Comparison of ENCODE assay signal across 17 mouse cellular contexts in genomic region chr5:136584676-136585285, GRCm38 (mm10). TPM values are rescaled to one million over a fixed set of nuclear protein-coding genes. Genes with fewer than 3 reads are reported as not detected.
DNase-seq lines count a peak whose midpoint lies in the region; ATAC-seq lines count a peak whose summit lies in the region.
"Had no signal": no experiment of that assay in that cellular context is flagged by ENCODE, and none has a peak within 500 bp of the region (broad histone marks: within the 10 kb centered on the region; RNA-seq: fewer than 3 reads in every experiment).

No protein-coding gene starts in this region.

- DNase-seq in midbrain, embryonic 11.5 days (ENCODE audit: low spot score, missing footprints) = peak; percentile 72
- DNase-seq in heart, postnatal 36 days = no peak
- DNase-seq: cerebellum, adult 11 months; right cerebral cortex, postnatal 14 days; thymus, postnatal 4 days had no signal

- intact Hi-C loops in heart, postnatal 36 days (cut with DNase I) = no loop called here

- peaks cover 2% of the 10 kb centered on the region; the same call in 1 of the 2 replicates for H3K9me3 ChIP-seq in midbrain, embryonic 11.5 days (ENCODE audit: control insufficient read depth, low read length)
- no peaks in the 10 kb centered on the region for H3K9me3 ChIP-seq in midbrain, embryonic 13.5 days
- no peaks in the 10 kb centered on the region for H3K9me3 ChIP-seq in intestine, embryonic 16.5 days (ENCODE audit: control insufficient read depth, low read length)
- no peaks in the 10 kb centered on the region; the same call in 1 of the 2 replicates for H3K9me3 ChIP-seq in kidney, embryonic 16.5 days (ENCODE audit: low read length)
- no peaks in the 10 kb centered on the region; the same call in 1 of the 2 replicates for H3K9me3 ChIP-seq in forebrain, embryonic 16.5 days (ENCODE audit: control insufficient read depth, low read length)
- 0 out of 2 replicates have a peak, but pooled peaks cover 3% of the 10 kb centered on the region for H3K9me3 ChIP-seq in midbrain, embryonic 16.5 days (replicated peaks; ENCODE audit: control insufficient read depth, low read length, poor library complexity, severe bottlenecking)
- H3K9me3 ChIP-seq: embryonic facial prominence, embryonic 13.5 days; limb, embryonic 10.5 days; liver, embryonic 12.5 days had no signal

- no peaks in the 10 kb centered on the region for H3K36me3 ChIP-seq in midbrain, embryonic 11.5 days (ENCODE audit: control insufficient read depth, insufficient read depth, low read length)
- no peaks in the 10 kb centered on the region for H3K36me3 ChIP-seq in midbrain, embryonic 13.5 days
- no peaks in the 10 kb centered on the region for H3K36me3 ChIP-seq in intestine, embryonic 16.5 days (ENCODE audit: control insufficient read depth, insufficient read depth, low read length)
- H3K36me3 ChIP-seq in kidney, embryonic 16.5 days (ENCODE audit: insufficient read depth, low read length) = no peaks in the 10 kb centered on the region
- no peaks in the 10 kb centered on the region for H3K36me3 ChIP-seq in forebrain, embryonic 16.5 days (ENCODE audit: control insufficient read depth, insufficient read depth)
- H3K36me3 ChIP-seq in midbrain, embryonic 16.5 days (ENCODE audit: control insufficient read depth, insufficient read depth, low read length) = no peaks in the 10 kb centered on the region
- H3K36me3 ChIP-seq: embryonic facial prominence, embryonic 13.5 days; heart, embryonic 13.5 days; hindbrain, embryonic 10.5 days; limb, embryonic 10.5 days; liver, embryonic 12.5 days had no signal

- H3K27ac ChIP-seq in midbrain, embryonic 11.5 days (ENCODE audit: low read depth, low read length) = no peak overlapping the region
- no peak overlapping the region for H3K27ac ChIP-seq in midbrain, embryonic 13.5 days
- no peak overlapping the region for H3K27ac ChIP-seq in intestine, embryonic 16.5 days (ENCODE audit: low read length)
- peak overlapping the region; percentile 66 for H3K27ac ChIP-seq in kidney, embryonic 16.5 days (ENCODE audit: low read length)
- no peak overlapping the region for H3K27ac ChIP-seq in forebrain, embryonic 16.5 days (ENCODE audit: low read length)
- no peak overlapping the region for H3K27ac ChIP-seq in midbrain, embryonic 16.5 days (ENCODE audit: low read length)
- H3K27ac ChIP-seq: embryonic facial prominence, embryonic 13.5 days; heart, embryonic 13.5 days; hindbrain, embryonic 10.5 days; layer of hippocampus, adult 2 months; limb, embryonic 10.5 days; liver, embryonic 12.5 days had no signal

- no peak overlapping the region for H3K4me3 ChIP-seq in midbrain, embryonic 11.5 days (ENCODE audit: low read depth, low read length)
- H3K4me3 ChIP-seq in midbrain, embryonic 13.5 days (replicated peaks) = no peak overlapping the region
- H3K4me3 ChIP-seq in intestine, embryonic 16.5 days (ENCODE audit: low read length) = no peak overlapping the region
- H3K4me3 ChIP-seq in kidney, embryonic 16.5 days (ENCODE audit: low read length) = no peak overlapping the region
- H3K4me3 ChIP-seq in forebrain, embryonic 16.5 days (replicated peaks; ENCODE audit: low read length) = no peak overlapping the region
- no peak overlapping the region for H3K4me3 ChIP-seq in midbrain, embryonic 16.5 days (ENCODE audit: low read depth, low read length)
- H3K4me3 ChIP-seq: embryonic facial prominence, embryonic 13.5 days; heart, embryonic 13.5 days; hindbrain, embryonic 10.5 days; layer of hippocampus, adult 2 months; limb, embryonic 10.5 days; liver, embryonic 12.5 days had no signal

- 62% methylated on average over 4 of the region's 4 CpGs for WGBS in midbrain, embryonic 11.5 days
- 69% methylated on average over 4 of the region's 4 CpGs for WGBS in midbrain, embryonic 13.5 days
- WGBS in intestine, embryonic 16.5 days = 28% methylated on average over 4 of the region's 4 CpGs
- 13% methylated on average over 4 of the region's 4 CpGs for WGBS in kidney, embryonic 16.5 days
- WGBS in forebrain, embryonic 16.5 days = 77% methylated on average over 4 of the region's 4 CpGs
- WGBS in midbrain, embryonic 16.5 days = 64% methylated on average over 4 of the region's 4 CpGs

- H3K27me3 ChIP-seq in midbrain, embryonic 11.5 days (ENCODE audit: control insufficient read depth, insufficient read depth, low read length) = peaks cover 16% of the 10 kb centered on the region
- H3K27me3 ChIP-seq in midbrain, embryonic 13.5 days = peaks cover 29% of the 10 kb centered on the region
- no peaks in the 10 kb centered on the region for H3K27me3 ChIP-seq in intestine, embryonic 16.5 days (replicated peaks; ENCODE audit: control insufficient read depth, insufficient read depth, low read length)
- 0 out of 2 replicates have a peak, but pooled peaks cover 3% of the 10 kb centered on the region for H3K27me3 ChIP-seq in kidney, embryonic 16.5 days (ENCODE audit: insufficient read depth, low read length)
- peaks cover 14% of the 10 kb centered on the region; the same call in 1 of the 2 replicates for H3K27me3 ChIP-seq in forebrain, embryonic 16.5 days (replicated peaks; ENCODE audit: control insufficient read depth, insufficient read depth, low read length)
- peaks cover 14% of the 10 kb centered on the region for H3K27me3 ChIP-seq in midbrain, embryonic 16.5 days (ENCODE audit: control insufficient read depth, insufficient read depth, low read depth, low read length)

- ATAC-seq in midbrain, embryonic 11.5 days (ENCODE audit: low FRiP score) = no peak
- ATAC-seq in midbrain, embryonic 13.5 days = no peak
- ATAC-seq in intestine, embryonic 16.5 days = peak; percentile 86
- peak; percentile 80 for ATAC-seq in kidney, embryonic 16.5 days (ENCODE audit: low FRiP score, low TSS enrichment)
- ATAC-seq in forebrain, embryonic 16.5 days = no peak
- no peak for ATAC-seq in midbrain, embryonic 16.5 days
- no peak for ATAC-seq in CD4-positive, CD25-positive, alpha-beta regulatory T cell, adult 4 months
- ATAC-seq: liver, embryonic 12.5 days had no signal

- no peak overlapping the region for H3K9ac ChIP-seq in midbrain, embryonic 11.5 days (ENCODE audit: low read length)
- H3K9ac ChIP-seq in midbrain, embryonic 13.5 days (replicated peaks) = no peak overlapping the region
- no peak overlapping the region for H3K9ac ChIP-seq in intestine, embryonic 16.5 days (ENCODE audit: low read depth, low read length)
- H3K9ac ChIP-seq in kidney, embryonic 16.5 days (replicated peaks; ENCODE audit: low read length) = no peak overlapping the region
- H3K9ac ChIP-seq in forebrain, embryonic 16.5 days (replicated peaks; ENCODE audit: low read depth, low read length) = no peak overlapping the region
- H3K9ac ChIP-seq in midbrain, embryonic 16.5 days (ENCODE audit: low read depth, low read length) = no peak overlapping the region
- H3K9ac ChIP-seq: embryonic facial prominence, embryonic 13.5 days; heart, embryonic 13.5 days; liver, embryonic 12.5 days had no signal

- no peak overlapping the region for H3K4me2 ChIP-seq in midbrain, embryonic 11.5 days
- H3K4me2 ChIP-seq in midbrain, embryonic 13.5 days (replicated peaks) = no peak overlapping the region
- H3K4me2 ChIP-seq in intestine, embryonic 16.5 days (ENCODE audit: low read depth, low read length) = no peak overlapping the region
- H3K4me2 ChIP-seq in kidney, embryonic 16.5 days (replicated peaks; ENCODE audit: low read depth, low read length) = no peak overlapping the region
- H3K4me2 ChIP-seq in forebrain, embryonic 16.5 days (ENCODE audit: low read length) = no peak overlapping the region
- no peak overlapping the region for H3K4me2 ChIP-seq in midbrain, embryonic 16.5 days (ENCODE audit: low read length)
- H3K4me2 ChIP-seq: embryonic facial prominence, embryonic 13.5 days; heart, embryonic 13.5 days; liver, embryonic 12.5 days had no signal

- no peaks in the 10 kb centered on the region for H3K4me1 ChIP-seq in midbrain, embryonic 11.5 days (ENCODE audit: control insufficient read depth, insufficient read depth, low read length)
- peaks cover 3% of the 10 kb centered on the region; the same call in 1 of the 2 replicates for H3K4me1 ChIP-seq in midbrain, embryonic 13.5 days (replicated peaks)
- peaks cover 16% of the 10 kb centered on the region for H3K4me1 ChIP-seq in intestine, embryonic 16.5 days (ENCODE audit: control insufficient read depth, insufficient read depth, low read length)
- H3K4me1 ChIP-seq in kidney, embryonic 16.5 days (ENCODE audit: insufficient read depth, low read length) = peaks cover 40% of the 10 kb centered on the region
- H3K4me1 ChIP-seq in forebrain, embryonic 16.5 days (replicated peaks; ENCODE audit: control insufficient read depth, insufficient read depth, low read length) = 0 out of 2 replicates have a peak, but pooled peaks cover 2% of the 10 kb centered on the region
- H3K4me1 ChIP-seq in midbrain, embryonic 16.5 days (ENCODE audit: control insufficient read depth, insufficient read depth, low read length) = peaks cover 7% of the 10 kb centered on the region; the same call in 1 of the 2 replicates
- H3K4me1 ChIP-seq: liver, embryonic 12.5 days had no signal

RNA-seq across cellular contexts. Expression of gene Cux1, which starts 17.5 kb away (rescaled TPM):
- 117 and 130 TPM in 2 replicates for polyA plus RNA-seq in midbrain, embryonic 11.5 days (2014; fragmentation: Nextera tagmentation; extraction: Ambion mirVana)
- 126 TPM in 2 replicates for polyA plus RNA-seq in midbrain, embryonic 13.5 days (2015; fragmentation: Nextera tagmentation; extraction: Ambion mirVana)
- polyA plus RNA-seq in intestine, embryonic 16.5 days (2015; fragmentation: Nextera tagmentation; extraction: Ambion mirVana) = 62.2 and 62.5 TPM in 2 replicates
- polyA plus RNA-seq in kidney, embryonic 16.5 days (2015; fragmentation: Nextera tagmentation; extraction: Ambion mirVana) = 110 and 123 TPM in 2 replicates
- 138 and 141 TPM in 2 replicates for polyA plus RNA-seq in forebrain, embryonic 16.5 days (2015; fragmentation: Nextera tagmentation; extraction: Ambion mirVana)
- polyA plus RNA-seq in midbrain, embryonic 16.5 days (2015; fragmentation: Nextera tagmentation; extraction: Ambion mirVana) = 109 and 117 TPM in 2 replicates
- total RNA-seq in heart, postnatal 36 days (2021) = 10 to 100 TPM; 93.1 to 99.6 TPM
- polyA plus RNA-seq in CD4-positive, CD25-positive, alpha-beta regulatory T cell, adult 4 months (2017; shearing (Covaris generic)) = 10 to 100 TPM; 48.1 to 69.0 TPM

Comparison
In these comparisons a context has a peak if more than half of its experiments do, and no peak if none do; other contexts are left out.
1. ATAC-seq: peak in intestine, embryonic 16.5 days (single experiment) and kidney, embryonic 16.5 days (single experiment); none in midbrain, embryonic 11.5 days (single experiment), midbrain, embryonic 13.5 days (single experiment), forebrain, embryonic 16.5 days (single experiment), midbrain, embryonic 16.5 days (single experiment) and CD4-positive, CD25-positive, alpha-beta regulatory T cell, adult 4 months (single experiment).